In the genomic region with DNA sequence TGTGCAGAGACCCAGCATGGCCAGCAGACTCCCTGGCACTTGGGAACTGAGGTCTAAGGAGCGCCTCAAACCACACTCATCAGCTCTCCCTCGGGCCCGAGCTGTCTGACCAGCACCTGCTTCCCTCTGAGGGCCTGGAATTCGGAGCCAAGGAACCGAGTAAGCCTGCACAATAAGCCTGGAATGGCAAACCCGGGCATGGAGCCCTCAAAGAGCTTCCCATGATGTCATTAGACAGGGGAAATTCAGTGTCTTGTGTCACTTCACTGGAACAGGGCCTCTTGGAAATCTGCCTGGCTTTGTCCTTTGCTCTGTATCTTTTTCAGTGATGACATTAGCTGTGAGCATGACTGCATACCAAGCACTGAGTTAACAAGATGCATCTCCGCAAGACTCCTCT, we compare ENCODE assay signal across 14 mouse cellular contexts. TPM values are rescaled to one million over a fixed set of nuclear protein-coding genes. Genes with fewer than 3 reads are reported as not detected.
DNase-seq lines count a peak whose midpoint lies in the region; ATAC-seq and TF ChIP-seq lines count a peak whose summit lies in the region.
"Had no signal": no experiment of that assay in that cellular context is flagged by ENCODE, and none has a peak within 500 bp of the region (broad histone marks: within the 10 kb centered on the region; RNA-seq: fewer than 3 reads in every experiment).

No protein-coding gene starts in this region.

- no peak for TF ChIP-seq CTCF in gastrocnemius, adult 2 months (IDR thresholded peaks at IDR 0.05)

- H3K27me3 ChIP-seq in liver, embryonic 12.5 days (replicated peaks), result no peaks in the 10 kb centered on the region
- H3K27me3 ChIP-seq: forebrain, embryonic 12.5 days; heart, embryonic 15.5 days; midbrain, embryonic 12.5 days had no signal

- H3K9me3 ChIP-seq in liver, embryonic 12.5 days (replicated peaks), result no peaks in the 10 kb centered on the region
- H3K9me3 ChIP-seq: forebrain, embryonic 12.5 days; G1E; heart, embryonic 15.5 days; midbrain, embryonic 12.5 days had no signal

- H3K4me1 ChIP-seq in liver, embryonic 12.5 days, result peaks cover 8% of the 10 kb centered on the region; the same call in 1 of the 2 replicates
- H3K4me1 ChIP-seq: forebrain, embryonic 12.5 days; midbrain, embryonic 12.5 days had no signal

- ATAC-seq in cerebellum, adult (ENCODE audit: insufficient number of reproducible peaks, low FRiP score, low TSS enrichment), result peak; percentile 45; the same call in 1 of the 2 replicates
- ATAC-seq in liver, embryonic 12.5 days, result 0 out of 2 replicates have a peak, but pooled peaks have one; percentile 32

- H3K4me3 ChIP-seq in liver, embryonic 12.5 days, result no peak overlapping the region
- no peak overlapping the region for H3K4me3 ChIP-seq in gastrocnemius, adult 2 months
- H3K4me3 ChIP-seq: forebrain, embryonic 12.5 days; heart, embryonic 15.5 days; midbrain, embryonic 12.5 days had no signal

- DNase-seq in cerebellum, postnatal 4 days (ENCODE audit: low spot score in 2 of 2), result no peak
- DNase-seq in liver, result no peak
- DNase-seq in gastrocnemius, adult 2 months, result peak; percentile 53
- DNase-seq in skeletal muscle tissue, adult 2 months (ENCODE audit: low read depth, low spot score), result peak; percentile 12
- DNase-seq in right cerebral cortex, postnatal 14 days, result no peak
- no peak for DNase-seq in urinary bladder, adult 2 months (ENCODE audit: low spot score)
- DNase-seq: adrenal gland, adult 8-10 months; thymus, adult 2 months had no signal

- intact Hi-C loops in gastrocnemius, adult 2 months (cut with DNase I), result no loop called here

- WGBS in liver, embryonic 12.5 days (ENCODE audit: insufficient replicate concordance), result 87% methylated on average over 7 of the region's 7 CpGs

- H3K27ac ChIP-seq in liver, embryonic 12.5 days, result no peak overlapping the region
- peak overlapping the region; percentile 46 for H3K27ac ChIP-seq in gastrocnemius, adult 2 months
- H3K27ac ChIP-seq: forebrain, embryonic 12.5 days; heart, embryonic 15.5 days; midbrain, embryonic 12.5 days had no signal

- no peak overlapping the region for H3K9ac ChIP-seq in liver, embryonic 12.5 days
- H3K9ac ChIP-seq: forebrain, embryonic 12.5 days; heart, embryonic 15.5 days; midbrain, embryonic 12.5 days had no signal

- H3K36me3 ChIP-seq in liver, embryonic 12.5 days, result peaks cover 67% of the 10 kb centered on the region

- no peak overlapping the region for H3K4me2 ChIP-seq in liver, embryonic 12.5 days
- H3K4me2 ChIP-seq: forebrain, embryonic 12.5 days; heart, embryonic 15.5 days; midbrain, embryonic 12.5 days had no signal

RNA-seq across cellular contexts. Expression of a gene that starts 44.5 kb away (rescaled TPM):
- polyA plus RNA-seq in liver, embryonic 12.5 days (2016; fragmentation: Nextera tagmentation; extraction: Ambion mirVana), result 13.6 and 13.9 TPM in 2 replicates
- 10 to 100 TPM; 15.4 to 22.4 TPM for total RNA-seq in gastrocnemius, adult 2 months (2021)
- 16.6 and 20.9 TPM in 2 replicates for polyA plus RNA-seq in urinary bladder, adult 2 months (2012; rRNA removed)

Comparison
In these comparisons a context has a peak if more than half of its experiments do, and no peak if none do; other contexts are left out.
1. DNase-seq: peak in gastrocnemius, adult 2 months (single experiment) and skeletal muscle tissue, adult 2 months (single experiment); none in cerebellum, postnatal 4 days (0 of 2), liver (single experiment), right cerebral cortex, postnatal 14 days (single experiment) and urinary bladder, adult 2 months (single experiment).